Mouse (Mus musculus): ENCODE measurements around the gene Ppfibp1. TPM values are rescaled to one million over a fixed set of nuclear protein-coding genes. Genes with fewer than 3 reads are reported as not detected.

Ppfibp1 gene
- polyA plus RNA-seq, 1 experiment from 2014 or later, result 16.5 TPM

DNA sequence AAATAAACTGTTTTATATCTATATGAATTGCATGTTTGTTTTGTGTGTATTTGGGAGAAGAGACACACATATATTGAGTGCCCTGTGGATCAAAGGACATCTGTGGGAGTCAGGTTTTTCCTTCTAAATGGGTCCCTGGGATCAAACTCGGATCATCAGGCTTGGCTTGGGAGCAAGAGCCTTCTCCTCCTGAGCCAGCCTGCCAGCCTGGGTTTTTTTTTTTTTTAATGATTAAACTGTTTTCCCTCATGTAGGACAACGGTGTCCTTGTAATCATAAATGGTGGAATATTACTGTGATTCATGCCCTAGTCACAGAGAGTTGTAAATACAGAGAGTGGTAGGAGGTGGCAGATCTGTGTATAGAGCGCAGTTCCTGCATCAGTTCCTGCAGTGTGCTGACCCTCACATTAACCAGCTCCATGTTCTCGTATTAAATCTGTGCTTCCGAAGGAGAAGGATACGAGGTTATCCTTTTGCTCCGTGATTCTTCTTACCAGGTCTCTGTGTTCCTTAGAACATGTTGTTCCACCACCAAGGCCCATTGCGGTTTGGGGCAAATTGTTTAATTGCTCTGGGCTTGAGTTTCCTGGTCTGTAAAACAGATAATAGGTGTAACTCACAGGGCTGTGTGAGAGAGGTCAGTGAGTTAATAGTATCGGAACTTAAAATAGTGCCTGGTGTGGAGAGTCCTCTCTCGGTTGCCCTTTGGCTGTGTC lies 176.1 kb downstream of the Ppfibp1 start:
- Histone ChIP-seq H3K36me3 (peaks cover 81% of the 10 kb centered on the region), H3K27me3 (replicated peaks) (no peaks in the 10 kb centered on the region), H3K4me1 (no peaks in the 10 kb centered on the region), H3K9me3 (replicated peaks) (no peaks in the 10 kb centered on the region), H3K4me3 (no peak overlapping the region), H3K27ac (no peak overlapping the region), H3K4me2 (no peak overlapping the region), H3K9ac (no peak overlapping the region)
- no peak for ATAC-seq
- WGBS (ENCODE audit: insufficient replicate concordance), result 81% methylated on average over 10 of the region's 10 CpGs

- Histone ChIP-seq H3K4me1 (no peaks in the 10 kb centered on the region), H3K36me3 (peaks cover 80% of the 10 kb centered on the region), H3K4me3 (no peak overlapping the region), H3K4me2 (no peak overlapping the region), H3K9ac (no peak overlapping the region), H3K27ac (no peak overlapping the region), H3K9me3 (replicated peaks) (no peaks in the 10 kb centered on the region), H3K27me3 (replicated peaks) (no peaks in the 10 kb centered on the region)
- ATAC-seq, result no peak
- 81% methylated on average over 6 of the region's 6 CpGs for WGBS (ENCODE audit: insufficient replicate concordance)
Measured at GRCm38 (mm10) chr6:147064944-147065261, 176.6 kb downstream of the Ppfibp1 start.

DNA sequence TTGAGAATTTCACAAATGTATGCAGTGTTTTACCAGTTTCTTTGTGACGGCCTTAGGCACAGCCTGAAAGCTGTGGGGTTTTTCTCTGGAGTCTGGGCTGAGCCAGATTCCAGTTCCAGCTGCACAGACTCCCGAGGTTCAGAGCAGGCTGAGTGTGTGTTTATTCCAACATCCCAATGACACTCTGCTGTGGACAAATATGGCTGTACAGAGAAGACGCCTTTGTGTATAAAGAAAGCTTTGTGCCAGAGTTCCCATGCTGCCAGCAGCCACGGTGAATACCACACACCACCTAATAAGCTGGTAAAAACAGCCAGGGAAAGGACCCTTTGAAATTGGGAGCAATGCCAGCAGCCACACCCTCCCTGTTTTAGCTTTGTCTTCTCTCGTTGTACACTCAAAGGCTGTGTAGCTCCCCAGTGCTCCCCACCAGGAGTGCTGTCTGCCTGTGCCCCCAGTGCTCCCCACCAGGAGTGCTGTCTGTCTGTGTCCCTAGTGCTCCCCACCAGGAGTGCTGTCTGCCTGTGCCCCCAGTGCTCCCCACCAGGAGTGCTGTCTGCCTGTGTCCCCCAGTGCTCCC lies 187.6 kb downstream of the Ppfibp1 start:
- ATAC-seq, result no peak
- no peaks in the 10 kb centered on the region for H3K9me3 ChIP-seq (replicated peaks)
- no peak overlapping the region for H3K4me3 ChIP-seq
- H3K27me3 ChIP-seq (replicated peaks), result no peaks in the 10 kb centered on the region
- H3K4me1 ChIP-seq, result no peaks in the 10 kb centered on the region
- H3K9ac ChIP-seq, result no peak overlapping the region
- peaks cover 40% of the 10 kb centered on the region for H3K36me3 ChIP-seq
- WGBS (ENCODE audit: insufficient replicate concordance), result 71% methylated on average over 5 of the region's 5 CpGs
- no peak overlapping the region for H3K4me2 ChIP-seq
- no peak overlapping the region for H3K27ac ChIP-seq

DNA sequence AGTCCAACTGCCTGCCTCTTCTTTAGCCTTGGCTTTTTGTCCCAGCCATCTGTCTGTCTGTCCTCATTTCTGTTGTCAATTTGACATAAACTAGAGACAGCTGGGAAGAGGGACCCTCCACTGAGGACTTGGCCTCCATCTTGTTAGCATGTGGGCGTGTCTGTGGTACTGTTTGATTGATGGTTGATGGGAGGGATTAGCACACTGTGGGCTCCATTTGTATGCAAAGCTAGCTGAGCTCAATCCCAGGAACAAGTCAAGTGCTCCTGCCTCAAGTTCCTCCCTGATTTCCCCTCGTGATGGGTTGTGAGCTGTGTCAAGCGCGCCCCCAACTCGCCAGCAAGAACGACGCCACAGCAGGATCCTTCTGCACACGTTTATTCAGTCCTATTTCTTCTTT lies 188.6 kb downstream of the Ppfibp1 start:
- WGBS (ENCODE audit: insufficient replicate concordance), result 79% methylated on average over 8 of the region's 8 CpGs

GRCm38 (mm10) chr6:147079919-147080318 lies 191.6 kb downstream of the Ppfibp1 start:
- Histone ChIP-seq H3K4me1 (no peaks in the 10 kb centered on the region), H3K36me3 (peaks cover 13% of the 10 kb centered on the region; the same call in 1 of the 2 replicates), H3K27me3 (replicated peaks) (no peaks in the 10 kb centered on the region), H3K4me3 (no peak overlapping the region), H3K9me3 (replicated peaks) (no peaks in the 10 kb centered on the region), H3K9ac (no peak overlapping the region), H3K27ac (no peak overlapping the region), H3K4me2 (no peak overlapping the region)
- WGBS (ENCODE audit: insufficient replicate concordance), result 80% methylated on average over 10 of the region's 10 CpGs
- no peak for ATAC-seq

More for the DNA sequence above, 188.6 kb downstream of the Ppfibp1 start:
- H3K4me3 ChIP-seq, result no peak overlapping the region
- H3K9me3 ChIP-seq (replicated peaks), result no peaks in the 10 kb centered on the region
- H3K27ac ChIP-seq, result no peak overlapping the region
- no peaks in the 10 kb centered on the region for H3K4me1 ChIP-seq
- H3K4me2 ChIP-seq, result no peak overlapping the region
- ATAC-seq, result no peak
- H3K27me3 ChIP-seq (replicated peaks), result no peaks in the 10 kb centered on the region
- H3K36me3 ChIP-seq, result peaks cover 30% of the 10 kb centered on the region
- H3K9ac ChIP-seq, result no peak overlapping the region

Other genes starting within 250 kb of the Ppfibp1 start
- 72.8 and 77.8 TPM in 2 replicates for gene Med21, start 245.9 kb upstream of the Ppfibp1 start, polyA plus RNA-seq (2016; fragmentation: Nextera tagmentation; extraction: Ambion mirVana)
- 40.5 TPM in 2 replicates for gene Tm7sf3, start 245.7 kb upstream of the Ppfibp1 start, polyA plus RNA-seq (2016; fragmentation: Nextera tagmentation; extraction: Ambion mirVana)
- 6.7 and 6.8 TPM in 2 replicates for gene Stk38l, start 163.5 kb upstream of the Ppfibp1 start, polyA plus RNA-seq (2016; fragmentation: Nextera tagmentation; extraction: Ambion mirVana)
- 0.50 and 0.94 TPM in 2 replicates for gene Arntl2, start 92.4 kb upstream of the Ppfibp1 start, polyA plus RNA-seq (2016; fragmentation: Nextera tagmentation; extraction: Ambion mirVana)
- not detected in 2 replicates for gene Smco2, start 38.4 kb upstream of the Ppfibp1 start, polyA plus RNA-seq (2016; fragmentation: Nextera tagmentation; extraction: Ambion mirVana)
- gene 1700034J05Rik, start 65.9 kb downstream of the Ppfibp1 start, polyA plus RNA-seq (2016; fragmentation: Nextera tagmentation; extraction: Ambion mirVana), result 0.06 and 0.11 TPM in 2 replicates
- gene Rep15, start 144.1 kb downstream of the Ppfibp1 start, polyA plus RNA-seq (2016; fragmentation: Nextera tagmentation; extraction: Ambion mirVana), result 0.87 and 0.91 TPM in 2 replicates
- 72.2 and 77.2 TPM in 2 replicates for gene Mrps35, start 154.3 kb downstream of the Ppfibp1 start, polyA plus RNA-seq (2016; fragmentation: Nextera tagmentation; extraction: Ambion mirVana)
- 0.11 and 0.16 TPM in 2 replicates for gene Mansc4, start 198.5 kb downstream of the Ppfibp1 start, polyA plus RNA-seq (2016; fragmentation: Nextera tagmentation; extraction: Ambion mirVana)
- 3.6 and 4.1 TPM in 2 replicates for gene Klhl42, start 202.9 kb downstream of the Ppfibp1 start, polyA plus RNA-seq (2016; fragmentation: Nextera tagmentation; extraction: Ambion mirVana)

Data from liver, embryonic 12.5 days (tissue).